Mouse (Mus musculus) forebrain, embryonic 16.5 days (tissue): ENCODE measurements at regions not wholly inside any gene's neighbourhood (a gene's known extent, or its start where the extent isn't known, plus 50 kb on each side); places are given as distances from the start of the nearest gene placed in this dataset.

Experiments
- ATAC-seq: fragments of 200-750 bp; cut with Nextera tagmentation; 2 replicates; pipeline ENCODE4 v1.8.0; 2017; ENCODE audit warnings: mild to moderate bottlenecking, moderate library complexity
- H3K27ac ChIP-seq: fragments of 300-500 bp; sonication (generic); 2 replicates; pipeline ENCODE4 v1.5.1; 2014; ENCODE audit warnings: low read length, control low read depth
- H3K27me3 ChIP-seq: fragments of 300-500 bp; sonication (generic); replicated peaks from 2 replicates; pipeline ENCODE4 v1.6.1; 2014; ENCODE audit warnings: low read length; ENCODE audit not compliant: control insufficient read depth, insufficient read depth
- H3K36me3 ChIP-seq: fragments of 300-500 bp; sonication (generic); 2 replicates; pipeline ENCODE4 v1.6.1; 2014; ENCODE audit not compliant: control insufficient read depth, insufficient read depth
- H3K4me1 ChIP-seq: fragments of 300-500 bp; sonication (generic); replicated peaks from 2 replicates; pipeline ENCODE4 v1.6.1; 2014; ENCODE audit warnings: low read length; ENCODE audit not compliant: control insufficient read depth, insufficient read depth
- H3K4me2 ChIP-seq: fragments of 300-500 bp; sonication (generic); 2 replicates; pipeline ENCODE4 v1.6.1; 2014; ENCODE audit warnings: mild to moderate bottlenecking, low read length, control low read depth
- H3K4me3 ChIP-seq: fragments of 300-500 bp; sonication (generic); replicated peaks from 2 replicates; pipeline ENCODE4 v1.5.1; 2014; ENCODE audit warnings: mild to moderate bottlenecking, low read length, control low read depth
- H3K9ac ChIP-seq: fragments of 300-500 bp; sonication (generic); replicated peaks from 2 replicates; pipeline ENCODE4 v1.6.1; 2014; ENCODE audit warnings: low read depth, low read length, control low read depth
- H3K9me3 ChIP-seq: fragments of 300-500 bp; sonication (generic); 2 replicates; pipeline ENCODE4 v1.6.1; 2016; ENCODE audit warnings: low read length; ENCODE audit not compliant: control insufficient read depth
- WGBS: fragments of 180-500 bp; shearing (Covaris S2); extraction: QIAGEN DNeasy Blood & Tissue Kit; methylation state at CpG from one replicate; pipeline ENCODE4 v1.1.7; 2014; 5-methylcytosine and 5-hydroxymethylcytosine counted together

DNA sequence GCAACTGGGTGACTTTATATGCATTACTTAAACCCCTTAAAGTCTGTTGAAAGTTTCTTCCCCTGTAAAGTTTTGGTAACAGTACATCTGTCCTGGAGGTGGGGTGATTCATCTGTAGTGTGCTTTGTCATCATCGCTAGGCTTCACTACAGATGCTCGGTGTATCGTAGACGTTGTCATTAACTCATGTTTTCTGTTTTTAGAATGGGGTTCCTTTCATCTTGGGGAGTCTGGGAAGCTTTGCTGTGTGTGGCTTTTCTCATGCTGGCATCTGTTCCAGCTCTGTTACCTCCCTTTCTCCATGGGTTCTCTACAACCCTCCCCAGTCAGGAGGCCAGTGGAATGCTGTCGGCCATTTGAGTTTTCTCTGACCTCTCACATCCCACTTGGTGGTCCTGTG, 266.4 kb upstream of the Camk1g start:
- Histone ChIP-seq H3K9me3 (no peaks in the 10 kb centered on the region), H3K4me1 (no peaks in the 10 kb centered on the region), H3K4me2 (no peak overlapping the region), H3K27me3 (no peaks in the 10 kb centered on the region), H3K27ac (no peak overlapping the region), H3K9ac (no peak overlapping the region), H3K4me3 (no peak overlapping the region), H3K36me3 (no peaks in the 10 kb centered on the region)
- ATAC-seq, result no peak
- 92% methylated on average over 5 of the region's 5 CpGs for WGBS

DNA sequence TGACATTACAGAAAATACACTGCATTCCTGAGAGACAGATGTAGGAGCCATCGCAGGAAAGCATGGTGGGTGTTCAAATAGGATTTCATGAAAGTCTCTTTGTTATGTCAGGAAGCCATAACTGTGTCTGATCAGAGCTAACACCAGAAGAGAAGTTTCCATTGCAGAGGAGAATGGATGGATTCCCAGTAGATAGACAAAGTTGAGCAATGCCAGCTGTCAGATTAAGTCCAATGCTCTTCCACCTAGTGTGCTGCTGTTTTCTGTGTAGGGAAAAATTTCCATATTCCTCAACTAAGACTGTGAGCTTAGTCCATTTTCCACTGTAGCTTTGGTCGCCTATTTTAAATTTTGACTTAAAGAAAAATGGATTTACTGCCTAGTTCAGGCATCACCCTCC, 262.0 kb upstream of the Camk1g start:
- 88% methylated on average over 2 of the region's 2 CpGs for WGBS
- no peak for ATAC-seq
- Histone ChIP-seq H3K9ac (no peak overlapping the region), H3K4me1 (peaks cover under 1% of the 10 kb centered on the region; the same call in 1 of the 2 replicates), H3K27ac (no peak overlapping the region), H3K4me3 (no peak overlapping the region), H3K36me3 (no peaks in the 10 kb centered on the region), H3K27me3 (no peaks in the 10 kb centered on the region), H3K9me3 (no peaks in the 10 kb centered on the region), H3K4me2 (no peak overlapping the region)

DNA sequence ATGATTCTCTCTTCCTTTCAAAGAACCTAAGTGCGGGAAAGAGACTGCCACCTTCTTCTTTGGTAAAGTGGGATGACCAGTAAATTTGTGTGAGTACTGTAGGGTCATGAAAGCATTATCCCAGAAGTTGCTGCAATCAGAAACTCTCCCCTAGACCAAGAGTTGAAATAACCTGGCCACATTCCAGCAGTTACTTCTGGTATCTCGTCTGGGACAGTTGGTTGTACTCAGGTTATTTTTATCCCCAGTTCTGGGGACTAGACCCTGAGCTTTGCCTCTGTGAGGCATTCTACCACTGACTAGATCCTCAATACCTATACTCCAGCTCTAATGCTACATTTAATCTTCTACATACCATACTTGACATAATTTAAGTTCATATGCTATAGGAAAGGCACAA, 259.8 kb upstream of the Camk1g start:
- Histone ChIP-seq H3K9me3 (no peaks in the 10 kb centered on the region), H3K4me1 (peaks cover 4% of the 10 kb centered on the region; the same call in 1 of the 2 replicates), H3K36me3 (no peaks in the 10 kb centered on the region), H3K9ac (no peak overlapping the region), H3K4me2 (no peak overlapping the region), H3K4me3 (no peak overlapping the region), H3K27me3 (no peaks in the 10 kb centered on the region), H3K27ac (no peak overlapping the region)
- no peak for ATAC-seq
- WGBS, result 67% methylated on average over 2 of the region's 2 CpGs

DNA sequence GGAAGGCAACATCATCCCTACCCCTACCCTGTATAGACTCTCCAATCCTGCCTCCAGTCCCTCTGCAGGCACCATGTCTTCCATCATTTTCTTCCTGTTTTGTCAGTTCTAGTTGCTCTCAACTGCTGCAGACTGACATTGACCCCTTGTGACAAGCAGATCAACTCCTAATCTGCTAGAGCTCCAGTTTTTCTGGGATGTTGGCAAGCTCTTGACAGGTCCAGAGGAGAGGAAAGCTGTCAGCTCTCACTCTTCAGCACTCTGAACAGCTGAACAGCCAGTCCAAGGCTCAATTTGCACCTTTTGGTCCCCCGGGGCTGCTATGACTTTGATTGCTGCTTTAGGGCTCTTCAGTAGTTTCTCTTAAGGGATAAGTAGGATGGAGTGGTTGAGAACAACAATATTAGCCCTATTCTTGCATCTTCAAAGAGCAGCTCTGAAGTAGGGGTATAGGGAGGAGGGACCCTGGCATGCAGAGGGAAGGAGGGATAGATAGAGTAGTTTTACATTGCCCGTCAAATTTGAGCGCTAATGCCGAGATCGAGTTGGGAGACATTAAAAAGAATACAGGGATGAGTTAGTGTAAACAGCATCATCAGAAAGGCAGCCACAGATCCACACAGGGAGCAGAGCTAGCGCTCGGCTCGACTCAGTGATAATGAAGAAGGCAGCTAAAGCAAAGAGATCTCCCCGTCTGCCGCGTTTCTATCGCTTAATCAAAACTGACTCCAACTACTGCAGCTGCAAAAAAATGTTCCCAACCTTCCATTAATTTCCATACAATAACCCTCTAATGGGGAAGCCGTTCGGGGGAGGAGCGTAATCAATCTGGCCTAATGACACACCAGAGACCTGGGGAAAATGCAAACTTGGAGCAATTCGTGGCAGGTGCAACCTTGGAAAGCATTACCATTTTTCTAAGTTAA, 257.1 kb upstream of the Camk1g start:
- peak overlapping the region; percentile 8; the same call in 1 of the 2 replicates for H3K4me2 ChIP-seq
- no peak; the same call in 1 of the 2 replicates for ATAC-seq
- H3K4me3 ChIP-seq, result no peak overlapping the region
- H3K36me3 ChIP-seq, result no peaks in the 10 kb centered on the region
- H3K27ac ChIP-seq, result no peak overlapping the region
- peaks cover 4% of the 10 kb centered on the region; the same call in 1 of the 2 replicates for H3K4me1 ChIP-seq
- no peaks in the 10 kb centered on the region for H3K9me3 ChIP-seq
- no peaks in the 10 kb centered on the region for H3K27me3 ChIP-seq
- 61% methylated on average over 16 of the region's 16 CpGs for WGBS
- H3K9ac ChIP-seq, result no peak overlapping the region

DNA sequence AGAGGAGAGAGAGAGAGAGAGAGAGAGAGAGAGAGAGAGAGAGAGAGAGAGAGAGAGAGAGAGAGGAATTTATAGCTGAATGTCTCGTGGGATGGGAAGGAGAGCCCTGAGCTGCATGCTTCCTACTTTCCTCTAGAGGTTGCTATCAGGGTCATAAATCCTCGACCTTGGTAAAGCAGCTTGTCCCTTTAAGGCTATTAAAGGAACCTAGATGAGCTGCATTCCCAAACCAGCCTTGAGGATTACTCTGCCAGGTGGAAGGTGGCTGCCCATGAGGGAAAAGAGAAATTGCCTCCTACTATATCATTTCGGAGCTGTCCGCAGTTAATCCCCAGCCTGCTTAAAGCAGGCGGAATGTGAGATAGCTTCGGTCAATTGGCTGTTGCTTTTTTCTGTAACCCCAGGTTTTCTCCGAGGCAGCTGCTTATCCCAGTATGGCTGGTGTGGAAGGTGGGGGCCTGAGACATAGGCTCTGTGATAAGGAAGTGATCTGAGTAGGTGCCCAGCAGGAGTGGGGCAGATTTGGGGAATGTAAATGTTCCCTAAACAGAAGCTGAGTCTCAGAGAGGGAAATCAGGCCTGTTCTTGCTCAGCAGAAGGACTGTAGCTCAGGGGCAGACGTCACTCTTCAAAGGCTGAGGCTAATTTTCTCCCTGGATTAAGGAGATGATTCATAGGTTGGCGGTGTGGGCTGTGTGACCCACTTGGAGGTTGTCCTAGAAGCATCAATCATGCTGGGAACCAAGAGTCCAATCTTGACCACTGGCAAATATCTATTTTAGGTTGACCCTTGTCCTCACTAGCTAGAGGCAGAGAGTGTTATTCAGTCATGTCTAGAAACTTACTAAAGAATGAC, 255.2 kb upstream of the Camk1g start:
- H3K4me3 ChIP-seq, result no peak overlapping the region
- no peaks in the 10 kb centered on the region for H3K27me3 ChIP-seq
- H3K36me3 ChIP-seq, result no peaks in the 10 kb centered on the region
- H3K27ac ChIP-seq, result no peak overlapping the region
- no peaks in the 10 kb centered on the region for H3K9me3 ChIP-seq
- H3K4me1 ChIP-seq, result peaks cover 4% of the 10 kb centered on the region; the same call in 1 of the 2 replicates
- H3K4me2 ChIP-seq, result no peak overlapping the region
- no peak for ATAC-seq
- 26% methylated on average over 9 of the region's 9 CpGs for WGBS
- no peak overlapping the region for H3K9ac ChIP-seq

DNA sequence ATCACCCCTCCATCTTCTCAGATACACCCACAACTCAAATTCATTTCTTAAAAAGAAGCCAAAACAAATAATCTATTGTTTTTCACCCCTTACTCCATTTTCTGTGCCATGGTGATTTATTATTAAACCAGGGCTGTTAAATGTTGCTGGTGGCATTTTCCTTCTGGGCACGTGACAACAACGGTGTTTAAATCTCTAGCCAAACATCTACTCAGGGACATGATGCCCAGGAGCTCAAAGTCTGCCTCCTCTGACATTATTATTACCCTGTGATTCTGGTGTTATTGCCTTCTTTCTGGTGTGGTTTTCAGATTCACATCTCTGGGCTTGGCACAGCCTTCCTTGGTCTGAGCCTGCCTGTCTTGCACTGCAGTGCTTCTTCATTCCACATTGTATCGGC, 253.5 kb upstream of the Camk1g start:
- Histone ChIP-seq H3K4me2 (no peak overlapping the region), H3K36me3 (no peaks in the 10 kb centered on the region)
- WGBS, result 92% methylated on average over 3 of the region's 3 CpGs

DNA sequence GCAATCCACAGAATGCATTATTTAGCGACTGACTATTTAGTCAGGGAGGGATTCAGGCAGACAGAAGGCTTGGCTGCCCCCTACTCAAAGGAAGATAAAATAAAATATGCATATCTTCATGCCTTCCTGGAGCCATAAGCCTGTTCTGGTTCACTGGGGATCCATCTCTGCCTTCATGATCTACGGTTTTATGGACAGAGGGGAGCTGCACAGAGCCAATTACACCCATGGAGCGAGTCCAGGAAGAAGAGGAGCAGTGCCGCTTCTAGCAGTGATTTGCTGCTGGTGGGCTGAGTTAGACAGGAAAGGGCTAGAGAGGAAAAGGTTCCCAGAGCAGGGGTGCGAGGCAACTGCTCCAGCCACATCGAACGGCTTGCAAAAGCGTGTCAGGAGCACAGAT, 248.2 kb upstream of the Camk1g start:
- Histone ChIP-seq H3K4me1 (no peaks in the 10 kb centered on the region), H3K9me3 (no peaks in the 10 kb centered on the region), H3K4me2 (no peak overlapping the region), H3K9ac (no peak overlapping the region), H3K27ac (no peak overlapping the region), H3K4me3 (no peak overlapping the region), H3K36me3 (no peaks in the 10 kb centered on the region), H3K27me3 (no peaks in the 10 kb centered on the region)
- no peak for ATAC-seq
- 82% methylated on average over 8 of the region's 8 CpGs for WGBS

More for the DNA sequence above, 253.5 kb upstream of the Camk1g start:
- no peak overlapping the region for H3K27ac ChIP-seq
- peaks cover 4% of the 10 kb centered on the region; the same call in 1 of the 2 replicates for H3K4me1 ChIP-seq
- no peak overlapping the region for H3K4me3 ChIP-seq
- no peak overlapping the region for H3K9ac ChIP-seq
- no peaks in the 10 kb centered on the region for H3K27me3 ChIP-seq
- ATAC-seq, result no peak
- no peaks in the 10 kb centered on the region for H3K9me3 ChIP-seq

DNA sequence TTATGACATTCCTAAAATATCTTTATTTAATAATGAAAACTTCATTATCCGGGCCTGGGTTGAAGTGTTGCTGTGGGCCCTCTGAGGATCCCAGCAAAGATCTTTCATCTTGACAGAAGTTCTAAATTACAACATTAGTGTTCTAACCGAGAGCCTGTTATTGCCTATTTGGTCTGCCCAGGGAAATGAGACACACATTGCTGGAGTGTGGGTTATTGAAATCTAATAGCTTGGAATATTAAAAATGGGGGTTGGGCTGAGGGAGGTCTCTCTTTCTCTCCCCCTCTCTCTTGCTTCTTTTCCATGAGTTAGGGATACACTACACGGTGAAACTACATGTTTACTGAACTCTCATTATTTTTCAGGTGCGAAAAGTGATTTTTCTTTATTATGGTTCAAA, 240.4 kb upstream of the Camk1g start:
- Histone ChIP-seq H3K4me2 (no peak overlapping the region), H3K27ac (no peak overlapping the region), H3K27me3 (no peaks in the 10 kb centered on the region), H3K4me1 (0 out of 2 replicates have a peak, but pooled peaks cover 3% of the 10 kb centered on the region), H3K9me3 (no peaks in the 10 kb centered on the region), H3K4me3 (no peak overlapping the region), H3K9ac (no peak overlapping the region), H3K36me3 (no peaks in the 10 kb centered on the region)
- ATAC-seq, result no peak
- 93% methylated on average over 4 of the region's 4 CpGs for WGBS

DNA sequence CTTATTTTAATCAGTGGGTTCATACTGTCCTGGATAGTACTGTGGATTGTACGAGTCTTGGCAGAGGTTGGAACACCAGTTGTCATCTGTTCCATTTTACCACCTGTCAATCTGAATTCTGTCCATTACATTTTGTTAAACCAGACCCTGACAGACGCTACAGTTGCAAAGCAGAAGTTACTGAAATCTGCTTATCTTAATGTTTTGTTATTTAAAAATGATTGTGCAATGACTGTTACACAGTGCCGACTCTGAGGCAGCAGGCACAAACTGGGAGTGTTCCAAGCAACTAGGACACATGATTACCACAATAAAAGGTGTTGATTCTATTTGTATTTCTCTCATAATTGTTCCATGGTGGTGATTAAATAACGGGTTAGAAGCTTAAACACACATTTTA, 229.8 kb upstream of the Camk1g start:
- ATAC-seq, result peak; percentile 47; the same call in 1 of the 2 replicates
- Histone ChIP-seq H3K4me2 (no peak overlapping the region), H3K4me1 (no peaks in the 10 kb centered on the region), H3K9ac (no peak overlapping the region), H3K9me3 (no peaks in the 10 kb centered on the region), H3K27ac (no peak overlapping the region), H3K4me3 (no peak overlapping the region), H3K36me3 (no peaks in the 10 kb centered on the region), H3K27me3 (no peaks in the 10 kb centered on the region)
- 53% methylated on average over 4 of the region's 4 CpGs for WGBS
